23 mouse cellular contexts compared by ENCODE assay signal in the genomic region with DNA sequence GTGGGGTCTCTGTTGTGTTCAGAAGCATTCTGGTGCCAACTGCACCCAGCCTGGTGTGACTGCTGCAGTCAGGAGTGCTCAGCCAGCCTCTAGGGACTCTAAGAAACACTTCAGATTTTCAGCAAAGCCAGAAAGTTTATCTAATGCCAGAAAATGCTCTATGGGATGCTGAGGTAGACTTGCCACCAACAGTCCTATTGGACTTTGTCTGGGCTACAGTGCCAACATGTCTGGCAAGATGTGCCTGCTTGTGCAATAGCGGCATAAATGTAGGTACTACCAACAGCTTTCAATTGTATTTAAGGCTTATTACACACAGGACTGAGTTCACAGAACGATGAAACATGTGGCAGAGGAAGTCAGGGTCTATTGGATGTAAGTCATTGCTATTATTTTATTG. TPM values are rescaled to one million over a fixed set of nuclear protein-coding genes. Genes with fewer than 3 reads are reported as not detected.
"Had no signal": no experiment of that assay in that cellular context is flagged by ENCODE, and none has a peak within 500 bp of the region (broad histone marks: within the 10 kb centered on the region; RNA-seq: fewer than 3 reads in every experiment).

No protein-coding gene starts in this region.

- H3K27me3 ChIP-seq: neural tube, embryonic 13.5 days; neural tube, embryonic 15.5 days; stomach, embryonic 15.5 days had no signal

- H3K4me3 ChIP-seq: neural tube, embryonic 13.5 days; neural tube, embryonic 15.5 days; stomach, embryonic 15.5 days had no signal

- H3K9me3 ChIP-seq: neural tube, embryonic 15.5 days; stomach, embryonic 15.5 days had no signal

- H3K27ac ChIP-seq: neural tube, embryonic 13.5 days; neural tube, embryonic 15.5 days; stomach, embryonic 15.5 days; stomach, postnatal 0 days had no signal

- DNase-seq: retina, postnatal 1 day; right cerebral cortex, adult 18-20 months; right cerebral cortex, postnatal 14 days; right cerebral cortex, postnatal 25 days; right cerebral cortex, postnatal 4 days; spleen, adult 18-20 months; thymus, adult 18-20 months; thymus, adult 2 months; thymus, postnatal 14 days; thymus, postnatal 25 days; thymus, postnatal 36 days; thymus, postnatal 4 days had no signal

- H3K4me1 ChIP-seq: neural tube, embryonic 13.5 days; neural tube, embryonic 15.5 days; stomach, embryonic 15.5 days had no signal

- H3K4me2 ChIP-seq: neural tube, embryonic 13.5 days; neural tube, embryonic 15.5 days; stomach, embryonic 15.5 days had no signal

- H3K9ac ChIP-seq: neural tube, embryonic 13.5 days; neural tube, embryonic 15.5 days; stomach, embryonic 15.5 days had no signal

- H3K36me3 ChIP-seq: neural tube, embryonic 13.5 days; neural tube, embryonic 15.5 days; stomach, embryonic 15.5 days had no signal

RNA-seq across cellular contexts. Expression of a gene that starts 57.7 kb away (rescaled TPM):
- total RNA-seq: neutrophil, adult 5-6 weeks had no signal
- polyA plus RNA-seq: neural tube, embryonic 13.5 days; neural tube, embryonic 14.5 days; neural tube, embryonic 15.5 days; small intestine, adult 2 months; spleen, adult 2 months; stomach, embryonic 15.5 days; stomach, embryonic 16.5 days; stomach, postnatal 0 days; thymus, postnatal 0 days; urinary bladder, adult 2 months had no signal
